Mouse (Mus musculus): ENCODE measurements around the gene Ccnjl. TPM values are rescaled to one million over a fixed set of nuclear protein-coding genes. Genes with fewer than 3 reads are reported as not detected.
A peak's percentile ranks its signal among the peaks of the same experiment; 100 is the strongest.

The Ccnjl gene
- 0.57 and 0.61 TPM in 2 replicates for polyA plus RNA-seq (2011; ENCODE audit: insufficient read depth, insufficient read length, low replicate concordance, missing spikeins)

GRCm38 (mm10) chr11:43528683-43529499 is at the start of gene Ccnjl:
Gene Ccnjl, plus strand, starts transcription at chr11:43528784.
- no peaks in the 10 kb centered on the region for H3K4me1 ChIP-seq (ENCODE audit: control insufficient read depth, insufficient read depth, low read length)
- peak within 1 kb of the TSS; percentile 7; the same call in 1 of the 2 replicates for H3K27ac ChIP-seq (ENCODE audit: control insufficient read depth, insufficient read depth, low read depth, low read length, poor library complexity)
- 1% methylated on average over 66 of the region's 79 CpGs for WGBS
- peak; percentile 3; the same call in 1 of the 2 replicates for TF ChIP-seq CTCF (IDR thresholded peaks at IDR 0.05; ENCODE audit: control insufficient read depth, insufficient read depth, low read length)
- TF ChIP-seq POLR2A (IDR thresholded peaks at IDR 0.05; ENCODE audit: borderline replicate concordance, control insufficient read depth, low read depth, low read length) = peak; percentile 16; the same call in 1 of the 2 replicates
- peak within 1 kb of the TSS; percentile 63 for H3K4me3 ChIP-seq (replicated peaks; ENCODE audit: control insufficient read depth, low read depth, low read length)

GRCm38 (mm10) chr11:43479376-43479775 is 49.2 kb upstream of the Ccnjl start:
- TF ChIP-seq POLR2A (IDR thresholded peaks at IDR 0.05; ENCODE audit: borderline replicate concordance, control insufficient read depth, low read depth, low read length) (no peak), CTCF (IDR thresholded peaks at IDR 0.05; ENCODE audit: control insufficient read depth, insufficient read depth, low read length) (no peak)
- 79% methylated on average over 3 of the region's 3 CpGs for WGBS
- no peak overlapping the region for H3K4me3 ChIP-seq (replicated peaks; ENCODE audit: control insufficient read depth, low read depth, low read length)
- H3K4me1 ChIP-seq (ENCODE audit: control insufficient read depth, insufficient read depth, low read length) = no peaks in the 10 kb centered on the region; the same call in 1 of the 2 replicates
- H3K27ac ChIP-seq (ENCODE audit: control insufficient read depth, insufficient read depth, low read depth, low read length, poor library complexity) = no peak overlapping the region

- no peak overlapping the region for H3K27ac ChIP-seq (ENCODE audit: control insufficient read depth, insufficient read depth, low read depth, low read length, poor library complexity)
- 59% methylated on average over 5 of the region's 5 CpGs for WGBS
- H3K4me3 ChIP-seq (replicated peaks; ENCODE audit: control insufficient read depth, low read depth, low read length) = no peak overlapping the region
- TF ChIP-seq CTCF (IDR thresholded peaks at IDR 0.05; ENCODE audit: control insufficient read depth, insufficient read depth, low read length) (no peak), POLR2A (IDR thresholded peaks at IDR 0.05; ENCODE audit: borderline replicate concordance, control insufficient read depth, low read depth, low read length) (no peak)
- no peaks in the 10 kb centered on the region; the same call in 1 of the 2 replicates for H3K4me1 ChIP-seq (ENCODE audit: control insufficient read depth, insufficient read depth, low read length)
Observed at GRCm38 (mm10) chr11:43480561-43480960, 48.0 kb upstream of the Ccnjl start.

GRCm38 (mm10) chr11:43481672-43482522 is 46.7 kb upstream of the Ccnjl start:
- Histone ChIP-seq H3K27ac (ENCODE audit: control insufficient read depth, insufficient read depth, low read depth, low read length, poor library complexity) (no peak overlapping the region), H3K4me1 (ENCODE audit: control insufficient read depth, insufficient read depth, low read length) (no peaks in the 10 kb centered on the region; the same call in 1 of the 2 replicates), H3K4me3 (replicated peaks; ENCODE audit: control insufficient read depth, low read depth, low read length) (no peak overlapping the region)
- TF ChIP-seq CTCF (IDR thresholded peaks at IDR 0.05; ENCODE audit: control insufficient read depth, insufficient read depth, low read length) (no peak), POLR2A (IDR thresholded peaks at IDR 0.05; ENCODE audit: borderline replicate concordance, control insufficient read depth, low read depth, low read length) (no peak)
- WGBS = 73% methylated on average over 3 of the region's 3 CpGs

- no peak overlapping the region for H3K27ac ChIP-seq (ENCODE audit: control insufficient read depth, insufficient read depth, low read depth, low read length, poor library complexity)
- no peak for TF ChIP-seq CTCF (IDR thresholded peaks at IDR 0.05; ENCODE audit: control insufficient read depth, insufficient read depth, low read length)
- no peak for TF ChIP-seq POLR2A (IDR thresholded peaks at IDR 0.05; ENCODE audit: borderline replicate concordance, control insufficient read depth, low read depth, low read length)
- no peak overlapping the region for H3K4me3 ChIP-seq (replicated peaks; ENCODE audit: control insufficient read depth, low read depth, low read length)
- WGBS = 52% methylated on average over 6 of the region's 6 CpGs
- no peaks in the 10 kb centered on the region; the same call in 1 of the 2 replicates for H3K4me1 ChIP-seq (ENCODE audit: control insufficient read depth, insufficient read depth, low read length)
Observed at GRCm38 (mm10) chr11:43483122-43483792, 45.3 kb upstream of the Ccnjl start.

GRCm38 (mm10) chr11:43484057-43484456 is 44.5 kb upstream of the Ccnjl start:
- Histone ChIP-seq H3K4me1 (ENCODE audit: control insufficient read depth, insufficient read depth, low read length) (no peaks in the 10 kb centered on the region; the same call in 1 of the 2 replicates), H3K27ac (ENCODE audit: control insufficient read depth, insufficient read depth, low read depth, low read length, poor library complexity) (no peak overlapping the region), H3K4me3 (replicated peaks; ENCODE audit: control insufficient read depth, low read depth, low read length) (no peak overlapping the region)
- 79% methylated on average over 4 of the region's 4 CpGs for WGBS
- TF ChIP-seq CTCF (IDR thresholded peaks at IDR 0.05; ENCODE audit: control insufficient read depth, insufficient read depth, low read length) (no peak), POLR2A (IDR thresholded peaks at IDR 0.05; ENCODE audit: borderline replicate concordance, control insufficient read depth, low read depth, low read length) (no peak)

DNA sequence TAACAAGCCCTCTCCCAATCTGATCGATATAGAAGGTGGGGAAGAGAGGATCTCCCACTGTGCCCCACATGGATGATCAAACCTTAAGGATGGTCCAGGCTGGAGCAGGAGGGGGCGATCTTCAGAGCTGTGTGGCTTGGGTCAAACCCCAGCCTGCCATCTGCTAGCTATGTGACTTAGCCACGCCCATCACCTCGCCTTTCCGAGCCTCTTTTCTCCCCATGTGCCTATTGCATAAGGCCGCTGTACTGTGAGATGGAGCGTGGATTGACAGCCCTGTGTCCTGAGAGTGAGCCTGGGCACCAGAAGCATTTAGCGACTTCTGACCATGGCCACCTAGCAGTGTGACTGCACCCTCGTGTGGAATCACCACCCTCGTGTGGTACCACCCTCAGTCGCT is 43.9 kb upstream of the Ccnjl start:
- WGBS = 52% methylated on average over 11 of the region's 11 CpGs
- Histone ChIP-seq H3K27ac (ENCODE audit: control insufficient read depth, insufficient read depth, low read depth, low read length, poor library complexity) (no peak overlapping the region), H3K4me1 (ENCODE audit: control insufficient read depth, insufficient read depth, low read length) (no peaks in the 10 kb centered on the region; the same call in 1 of the 2 replicates), H3K4me3 (replicated peaks; ENCODE audit: control insufficient read depth, low read depth, low read length) (no peak overlapping the region)
- TF ChIP-seq POLR2A (IDR thresholded peaks at IDR 0.05; ENCODE audit: borderline replicate concordance, control insufficient read depth, low read depth, low read length) (no peak), CTCF (IDR thresholded peaks at IDR 0.05; ENCODE audit: control insufficient read depth, insufficient read depth, low read length) (no peak)
